Mouse (Mus musculus) thymus, postnatal 4 days (tissue): ENCODE results near the gene Olfr639.
"Not testable (repeated sequence)": the region's sequence is repeated elsewhere in the genome, so short reads cannot be mapped to it uniquely, and the experiment has no call there.

Experiments
- DNase-seq: peaks from one replicate; pipeline ENCODE4 v3.0.0; 2021

Olfr639 gene

DNA sequence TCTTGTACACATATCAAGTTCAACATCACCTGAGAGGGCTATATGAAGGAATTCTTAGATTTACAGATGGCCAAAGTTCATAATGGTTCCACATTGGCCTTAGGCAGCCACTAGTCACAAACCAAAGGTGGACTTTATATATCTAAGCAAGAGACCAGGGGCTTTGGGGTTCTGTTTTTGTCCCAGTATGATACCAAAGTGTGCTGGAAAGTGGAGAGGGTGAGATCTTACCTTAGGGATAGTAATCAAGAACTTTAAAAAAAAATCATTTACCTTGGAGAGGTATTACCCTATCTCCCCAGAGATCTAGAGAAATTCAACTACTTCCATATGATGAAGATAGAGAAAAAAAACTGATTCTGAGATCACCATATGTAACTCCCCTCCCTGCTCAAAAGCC is at the start of gene Olfr639:
Gene Olfr639 (minus strand): TSS at position 101 of the 400 bp plus-strand sequence.
- no peak for DNase-seq

DNA sequence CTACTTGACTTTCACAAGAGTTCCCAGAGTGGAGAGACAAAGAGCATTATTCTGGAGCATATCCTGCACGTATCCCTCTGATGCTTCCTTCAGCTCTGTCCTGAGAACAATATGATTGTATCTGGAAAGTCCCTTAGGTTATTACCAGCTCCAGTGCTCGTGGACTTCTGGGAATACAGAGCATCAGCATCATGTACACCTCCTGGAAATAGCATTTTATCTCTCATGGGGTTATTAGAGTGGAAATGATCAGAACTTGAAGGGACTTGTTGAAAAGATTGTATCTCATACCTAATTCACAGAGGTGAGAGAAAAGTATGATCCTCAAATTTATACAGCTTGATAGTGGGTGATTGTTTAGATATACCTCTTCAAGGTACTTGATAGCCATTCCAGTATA is 44.2 kb upstream of the Olfr639 start, which contains the start of gene 4930516K23Rik:
Gene 4930516K23Rik (minus strand): TSS at position 101 of the 400 bp plus-strand sequence.
- DNase-seq = no peak

DNA sequence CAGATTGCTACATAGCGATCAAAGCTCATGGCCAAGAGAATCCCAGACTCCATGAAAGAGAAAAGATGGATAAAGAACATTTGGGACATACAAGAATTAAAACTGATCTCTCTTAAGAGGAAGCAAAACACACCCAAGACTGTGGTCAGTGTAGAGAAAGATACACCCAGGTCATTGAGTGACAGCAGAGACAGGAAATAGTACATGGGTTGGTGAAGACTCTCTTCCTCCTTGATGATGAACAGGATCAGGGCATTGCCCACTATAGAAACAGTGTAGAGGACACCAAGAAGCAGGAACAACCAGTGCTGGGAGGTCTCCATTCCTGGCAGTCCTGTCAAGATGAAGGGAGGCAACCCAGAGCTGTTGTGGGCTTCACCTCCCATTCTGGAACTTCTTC is 42.1 kb upstream of the Olfr639 start:
- DNase-seq = no peak

DNA sequence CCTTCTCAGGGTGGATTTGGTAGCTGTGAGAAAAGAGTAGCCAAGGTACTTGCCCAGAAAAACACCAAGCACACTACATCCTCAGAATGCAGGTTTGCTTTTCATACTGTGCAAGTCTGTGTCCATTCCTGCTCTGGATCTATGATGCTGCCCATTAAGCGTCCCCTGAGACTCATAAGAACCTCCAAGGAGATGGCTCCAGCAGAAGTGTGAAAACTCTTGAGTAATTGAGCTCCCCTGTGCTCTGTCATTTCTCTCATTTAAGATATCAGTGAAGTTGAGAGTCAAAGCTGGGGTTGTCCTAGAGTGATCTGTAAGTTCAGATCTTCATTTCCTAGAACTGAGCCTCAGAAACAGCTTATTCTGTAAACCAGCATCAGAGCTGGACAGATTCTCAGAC is 35.5 kb upstream of the Olfr639 start, which contains the start of gene Olfr642:
Gene Olfr642 (minus strand): TSS at position 101 of the 400 bp plus-strand sequence.
- DNase-seq = no peak

DNA sequence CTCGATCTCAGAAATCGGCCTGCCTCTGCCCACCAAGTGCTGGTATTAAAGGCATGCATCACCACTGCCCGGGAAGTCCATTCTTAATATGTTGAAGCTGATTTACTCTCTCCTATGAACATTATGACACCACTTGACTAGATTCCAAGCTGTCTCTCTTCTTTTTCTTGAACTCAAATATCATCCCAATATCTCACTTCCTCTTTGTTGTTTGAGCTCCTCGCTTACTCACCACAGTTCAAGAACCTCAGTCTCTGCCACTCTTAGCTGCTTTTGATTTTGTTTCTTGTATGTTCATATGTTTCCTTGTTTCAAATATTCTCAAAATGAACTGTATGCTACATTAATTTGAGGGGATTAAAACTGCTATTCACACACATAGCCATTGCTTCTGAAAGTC is 33.6 kb upstream of the Olfr639 start:
- no peak for DNase-seq

DNA sequence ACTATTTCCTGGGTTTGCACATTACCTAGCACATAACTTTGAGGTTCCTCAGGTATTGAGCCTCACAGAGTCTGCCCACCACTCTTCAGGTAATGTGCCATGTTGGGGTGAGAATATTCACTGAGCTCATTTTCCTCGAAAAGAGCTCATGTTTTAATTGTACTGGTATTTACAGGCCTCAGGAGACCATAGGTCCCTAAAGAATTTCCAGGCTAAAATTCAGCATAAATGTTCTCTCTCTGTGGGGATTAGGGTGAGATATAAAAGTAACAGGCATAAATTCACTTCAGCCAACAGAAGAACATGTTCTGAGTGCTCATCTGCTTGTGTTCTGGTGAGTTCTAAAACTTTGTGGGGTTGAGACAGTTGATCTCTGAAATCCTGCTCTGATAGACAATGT is 18.0 kb upstream of the Olfr639 start, which contains the start of gene Olfr641:
Gene Olfr641 (plus strand): TSS at position 301 of the 400 bp plus-strand sequence.
- DNase-seq = no peak

DNA sequence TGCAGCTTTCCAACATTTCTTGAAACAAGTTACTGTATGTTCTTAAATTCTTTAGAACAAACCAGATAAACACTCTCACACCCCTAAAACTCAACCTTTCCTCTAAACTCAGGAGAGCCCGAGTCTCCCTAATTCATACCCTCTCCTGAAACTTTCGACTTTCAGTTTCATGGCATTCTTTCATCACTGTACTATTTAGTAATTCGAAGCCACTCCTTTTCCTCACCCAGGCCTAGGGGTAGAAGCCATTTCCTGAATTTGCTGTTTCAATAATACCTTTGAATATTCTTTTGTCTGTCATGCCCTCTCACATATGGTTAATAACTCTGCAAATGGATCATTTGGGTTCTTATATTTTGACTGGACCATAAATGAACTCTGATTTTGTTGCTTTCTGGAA is 9.9 kb upstream of the Olfr639 start:
- no peak for DNase-seq

DNA sequence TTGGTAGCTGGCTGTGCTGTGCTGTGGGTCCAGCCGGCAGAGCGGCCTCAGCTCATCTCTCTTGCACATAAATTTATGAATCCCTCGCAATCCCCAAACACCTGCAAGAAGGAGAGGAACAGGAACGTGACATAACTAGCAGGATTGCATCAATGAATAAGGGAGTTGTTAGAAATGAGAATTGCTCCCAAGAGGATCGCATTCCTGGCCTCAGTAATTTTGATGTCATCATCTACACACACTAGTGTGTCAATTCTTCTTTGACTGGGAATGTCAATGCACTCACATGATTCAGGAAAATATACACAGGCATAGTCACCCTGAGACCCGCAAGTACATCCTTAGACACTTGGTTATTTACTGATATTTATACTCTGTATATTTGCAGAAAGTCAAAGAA is 8.4 kb upstream of the Olfr639 start, which contains the start of gene Olfr640:
Gene Olfr640 (minus strand): TSS at position 101 of the 400 bp plus-strand sequence.
- DNase-seq = no peak

DNA sequence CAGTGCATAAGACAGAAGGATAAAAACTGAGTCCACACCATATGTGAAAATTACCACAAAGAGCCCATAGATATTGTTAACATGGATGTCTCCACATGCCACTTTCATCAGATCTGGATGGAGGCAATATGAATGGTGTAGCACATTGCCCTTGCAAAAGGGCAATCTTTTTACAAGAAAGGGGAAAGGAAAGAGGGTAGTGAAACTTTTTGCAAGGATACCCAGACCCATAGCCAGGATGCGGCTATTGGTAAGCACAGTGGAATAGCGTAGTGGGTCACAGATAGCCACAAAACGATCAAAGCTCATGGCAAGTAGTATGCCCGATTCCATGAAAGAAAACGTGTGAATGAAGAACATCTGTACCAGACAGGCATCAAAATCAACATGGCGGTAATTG is 4.5 kb upstream of the Olfr639 start:
- no peak for DNase-seq

DNA sequence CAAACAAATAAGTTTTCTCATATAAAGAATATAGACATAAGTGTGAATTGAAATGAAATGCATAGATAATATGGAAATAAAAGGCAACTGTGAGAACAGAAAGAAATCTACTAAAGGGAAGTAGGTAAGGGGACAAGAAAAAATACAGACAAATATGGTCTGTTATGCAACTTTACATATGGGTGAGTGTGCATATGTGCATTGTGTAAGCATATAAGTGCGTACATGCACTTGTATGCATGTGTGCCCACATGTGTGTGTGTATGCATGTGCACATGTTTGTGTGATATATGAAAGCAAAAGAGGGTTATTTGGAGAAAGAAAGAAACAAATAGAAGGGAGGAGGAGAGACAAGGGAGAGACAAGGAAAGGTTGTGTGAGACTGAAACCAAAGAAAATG is 1.9 kb upstream of the Olfr639 start:
- no peak for DNase-seq

DNA sequence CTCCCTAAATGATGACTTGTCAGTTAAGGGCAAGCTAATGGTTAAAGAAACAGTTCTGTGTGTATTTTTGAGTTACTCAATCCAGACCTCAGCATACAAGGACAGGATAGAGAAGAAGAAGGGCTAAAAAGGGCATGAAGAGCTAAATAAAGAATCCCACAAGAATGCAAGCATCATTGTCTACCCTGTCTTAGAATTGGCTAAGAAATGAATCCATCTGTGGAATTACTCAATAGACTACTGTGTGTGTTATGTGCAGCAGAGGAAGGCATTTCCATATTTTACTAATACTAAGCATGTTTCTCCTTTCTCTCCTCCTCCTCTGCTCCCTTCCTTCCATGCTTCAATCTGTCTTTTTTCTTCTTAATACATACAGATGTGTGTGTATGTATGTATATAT is 18.0 kb downstream of the Olfr639 start:
- DNase-seq = no peak

DNA sequence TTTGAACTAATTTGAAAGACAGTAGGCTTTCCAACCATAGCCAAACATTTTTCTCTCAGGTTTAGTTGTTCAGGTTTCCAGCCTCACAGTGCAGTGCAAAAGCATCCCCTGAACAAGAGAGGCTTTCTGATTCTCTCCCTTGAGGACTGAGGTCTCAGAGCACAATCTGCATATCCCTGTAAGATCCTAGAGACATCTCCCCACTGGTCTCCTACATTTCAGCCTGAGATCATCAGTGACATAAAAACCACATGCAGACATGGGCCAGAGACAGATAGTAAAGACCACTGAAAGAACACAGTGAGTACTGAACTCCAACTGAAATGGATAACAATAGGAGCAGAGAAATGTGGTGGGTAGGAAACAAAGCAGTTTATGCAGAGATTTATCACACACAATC is 18.7 kb downstream of the Olfr639 start, which contains the start of gene Olfr638:
Gene Olfr638 (plus strand): TSS at position 301 of the 400 bp plus-strand sequence.
- DNase-seq = no peak

DNA sequence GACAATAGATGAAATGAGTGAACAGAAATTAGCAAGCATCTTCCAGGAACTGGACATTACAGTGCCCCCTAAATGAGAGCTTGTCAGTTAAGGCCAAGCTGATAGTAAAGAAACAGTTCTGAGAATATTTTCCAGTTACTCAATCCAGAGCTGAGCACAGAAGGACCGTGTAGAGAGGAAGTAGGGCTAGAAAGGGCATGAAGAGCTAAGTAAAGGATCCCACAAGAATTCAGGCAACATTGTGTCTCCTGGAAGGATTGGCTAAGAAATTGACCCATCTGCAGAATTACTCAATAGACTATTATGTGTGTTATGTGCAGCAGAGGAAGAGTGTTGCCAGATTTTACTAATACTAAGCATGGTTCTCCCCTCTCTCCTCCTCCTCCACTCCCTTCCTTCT is 45.3 kb downstream of the Olfr639 start:
- no peak for DNase-seq

DNA sequence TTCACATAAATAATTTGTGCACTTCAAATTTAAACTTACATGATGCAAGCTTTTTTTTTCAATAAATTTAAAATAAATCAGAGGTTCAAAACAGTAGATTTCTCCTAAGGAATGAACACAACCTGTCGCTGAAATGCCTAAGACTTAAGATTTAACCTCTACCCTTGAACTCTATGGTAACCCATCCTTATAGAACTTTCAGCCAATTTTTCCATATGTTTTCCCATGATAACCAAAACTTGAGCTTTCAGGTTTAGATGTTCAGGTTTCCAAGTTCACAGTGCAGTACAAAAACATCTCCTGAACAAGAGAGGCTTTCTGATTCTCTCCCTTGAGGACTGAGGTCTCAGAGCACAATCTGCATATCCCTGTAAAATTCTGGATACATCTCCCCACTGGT is 46.3 kb downstream of the Olfr639 start, which contains the start of gene Olfr635:
Gene Olfr635 (plus strand): TSS at position 301 of the 400 bp plus-strand sequence.
- DNase-seq = no peak

DNA sequence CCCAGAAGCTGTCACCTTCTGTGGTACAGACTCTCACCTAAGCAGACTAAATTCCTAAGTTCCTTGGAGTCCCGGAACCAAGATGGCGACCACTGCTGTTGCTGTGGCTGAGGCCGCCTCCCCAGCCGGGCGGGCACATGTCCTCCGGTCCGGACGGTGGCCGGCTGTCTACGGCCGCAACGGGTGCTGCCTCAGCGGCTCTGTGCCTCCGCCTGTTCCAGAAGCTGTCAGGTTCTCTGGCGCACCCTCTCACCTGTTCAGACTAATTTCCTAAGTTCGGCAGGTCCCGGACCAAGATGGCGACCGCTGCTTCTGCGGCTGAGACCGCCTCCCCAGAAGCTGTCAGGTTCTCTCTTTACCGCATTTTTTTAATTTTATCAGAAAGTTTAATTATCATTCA is 50.2 kb downstream of the Olfr639 start:
- not testable (repeated sequence) for DNase-seq
